Mouse (Mus musculus) cortical plate, adult 2 months (tissue): ENCODE measurements at regions not wholly inside any gene's neighbourhood (a gene's known extent, or its start where the extent isn't known, plus 50 kb on each side); places are given as distances from the start of the nearest gene placed in this dataset.

Source experiments
- CTCF ChIP-seq: fragments of 200-500 bp; IDR thresholded peaks from 2 replicates; pipeline ENCODE4 v1.5.1; 2011; ENCODE audit warnings: mild to moderate bottlenecking, control low read depth, low read length; ENCODE audit not compliant: insufficient read depth; ENCODE audit errors: extremely low read depth
- POLR2A ChIP-seq: fragments of 200-500 bp; IDR thresholded peaks from 2 replicates; pipeline ENCODE4 v1.6.1; 2011; ENCODE audit warnings: mild to moderate bottlenecking, low read length, control low read depth; ENCODE audit not compliant: insufficient read depth; ENCODE audit errors: extremely low read depth

GRCm38 (mm10) chr6:141071507-141071906 is 177.6 kb upstream of the Pde3a start:
- no peak for TF ChIP-seq POLR2A
- TF ChIP-seq CTCF = no peak
